Mouse (Mus musculus) olfactory bulb, adult 2 months (tissue): ENCODE data around the gene Arap1.

Experiments
- CTCF ChIP-seq: fragments of 200-500 bp; IDR thresholded peaks from 2 replicates; pipeline ENCODE4 v1.5.1; 2012; ENCODE audit warnings: low read depth, mild to moderate bottlenecking, low read length, moderate library complexity; ENCODE audit not compliant: insufficient read depth
- POLR2A ChIP-seq: fragments of 200-500 bp; IDR thresholded peaks from 2 replicates; pipeline ENCODE4 v1.6.1; 2012; ENCODE audit warnings: mild to moderate bottlenecking, low read depth, low read length, moderate library complexity; ENCODE audit not compliant: insufficient read depth

DNA sequence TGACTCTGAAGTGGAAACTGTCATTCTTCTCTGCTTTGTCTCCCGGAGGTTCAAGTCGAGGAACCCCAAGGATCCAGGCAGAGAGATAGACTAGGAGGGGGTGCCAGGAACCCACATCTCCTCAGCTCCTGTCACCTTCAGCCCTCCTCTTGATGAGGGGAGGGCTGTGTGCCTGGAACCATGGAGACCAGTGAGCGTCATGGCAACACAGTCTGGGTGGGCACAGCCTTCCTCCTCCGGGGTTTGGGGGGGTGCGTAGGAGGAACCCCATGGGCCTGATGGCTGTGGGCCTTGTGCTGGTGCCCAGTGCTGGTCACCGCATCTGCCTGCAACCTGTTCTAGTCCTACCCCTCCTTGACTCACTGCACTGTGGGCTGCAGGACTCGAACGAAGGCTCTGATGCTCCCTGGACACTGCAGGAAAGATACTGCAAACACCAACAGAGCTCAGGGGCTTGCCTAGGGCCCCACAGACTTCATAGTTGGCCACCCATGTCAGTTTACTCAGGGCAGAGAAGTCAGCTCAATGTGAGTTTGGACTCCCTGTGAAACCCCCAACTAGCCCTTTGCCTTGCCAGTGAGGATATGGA is 67.7 kb downstream of the Arap1 start:
- TF ChIP-seq CTCF = no peak
- TF ChIP-seq POLR2A = no peak
